Mouse (Mus musculus) bone marrow, adult 2 months (tissue): Measurements from ENCODE around the gene Grik4.

Source experiments
- CTCF ChIP-seq: fragments of 200-500 bp; IDR thresholded peaks from 2 replicates; pipeline ENCODE4 v1.5.1; 2011; ENCODE audit warnings: low read length, control low read depth; ENCODE audit not compliant: control insufficient read depth, insufficient read depth
- POLR2A ChIP-seq: fragments of 200-500 bp; IDR thresholded peaks from 2 replicates; pipeline ENCODE4 v1.6.1; 2011; ENCODE audit warnings: low read depth, mild to moderate bottlenecking, control low read depth, low read length, borderline replicate concordance; ENCODE audit not compliant: control insufficient read depth

- TF ChIP-seq POLR2A, result no peak
- TF ChIP-seq CTCF, result no peak
Observed at GRCm38 (mm10) chr9:42674017-42674412, 270.3 kb downstream of the Grik4 start.
